Mouse (Mus musculus) intestine, postnatal 0 days (tissue): Measurements from ENCODE around the gene R3hdm1. TPM values are rescaled to one million over a fixed set of nuclear protein-coding genes. Genes with fewer than 3 reads are reported as not detected.

ENCODE experiments used
- ATAC-seq: fragments of 200-750 bp; cut with Nextera tagmentation; 2 replicates; pipeline ENCODE4 v1.8.0; 2017; ENCODE audit warnings: mild to moderate bottlenecking, moderate TSS enrichment, moderate library complexity
- H3K27ac ChIP-seq: fragments of 300-500 bp; sonication (generic); 2 replicates; pipeline ENCODE4 v1.5.1; 2014; ENCODE audit warnings: mild to moderate bottlenecking, low read depth, low read length, moderate library complexity
- H3K27me3 ChIP-seq: fragments of 300-500 bp; sonication (generic); replicated peaks from 2 replicates; pipeline ENCODE4 v1.6.1; 2014; ENCODE audit warnings: low read length, mixed read lengths; ENCODE audit not compliant: control insufficient read depth, insufficient read depth
- H3K36me3 ChIP-seq: fragments of 300-500 bp; sonication (generic); 2 replicates; pipeline ENCODE4 v1.6.1; 2014; ENCODE audit warnings: mild to moderate bottlenecking, moderate library complexity; ENCODE audit not compliant: control insufficient read depth, insufficient read depth
- H3K4me1 ChIP-seq: fragments of 300-500 bp; sonication (generic); replicated peaks from 2 replicates; pipeline ENCODE4 v1.6.1; 2014; ENCODE audit warnings: antibody characterized with exemption, low read length, mixed read lengths; ENCODE audit not compliant: control insufficient read depth, insufficient read depth
- H3K4me2 ChIP-seq: fragments of 300-500 bp; sonication (generic); replicated peaks from 2 replicates; pipeline ENCODE4 v1.6.1; 2014; ENCODE audit warnings: low read depth, mild to moderate bottlenecking, moderate library complexity
- H3K4me3 ChIP-seq: fragments of 300-500 bp; sonication (generic); 2 replicates; pipeline ENCODE4 v1.5.1; 2014; ENCODE audit warnings: low read depth, low read length
- H3K9ac ChIP-seq: fragments of 300-500 bp; sonication (generic); 2 replicates; pipeline ENCODE4 v1.6.1; 2014; ENCODE audit warnings: mild to moderate bottlenecking, low read depth, low read length
- H3K9me3 ChIP-seq: fragments of 300-500 bp; sonication (generic); 2 replicates; pipeline ENCODE4 v1.6.1; 2016; ENCODE audit warnings: mixed run types; ENCODE audit not compliant: control insufficient read depth
- CTCF ChIP-seq: sonication (generic); IDR thresholded peaks from 2 replicates; pipeline ENCODE4 v1.5.1; 2016; ENCODE audit warnings: low read depth, mild to moderate bottlenecking, control low read depth, antibody characterized with exemption, moderate library complexity
- WGBS: fragments of 180-500 bp; shearing (Covaris S2); extraction: QIAGEN DNeasy Blood & Tissue Kit; methylation state at CpG from one replicate; pipeline ENCODE4 v1.1.7; 2014; 5-methylcytosine and 5-hydroxymethylcytosine counted together
- microRNA counts: library from miRNA; unstranded; fragments of <30 nt; microRNA quantifications from one replicate; lab custom pipeline; 2016
- microRNA-seq: library from miRNA; unstranded; fragments of <30 nt; microRNA quantifications from one replicate; pipeline ENCODE4, GENCODE M21; 2016
- polyA plus RNA-seq: library from polyadenylated mRNA; unstranded; fragments of >200 nt; fragmentation: Nextera tagmentation; extraction: Ambion mirVana; gene quantifications from 2 replicates; pipeline ENCODE4 v1.2.1, GENCODE M21; 2015

Gene R3hdm1
- polyA plus RNA-seq, 1 experiment from 2014 or later, result 28.4 TPM

- Histone ChIP-seq H3K4me3 (no peak overlapping the region), H3K4me2 (no peak overlapping the region), H3K27ac (no peak overlapping the region), H3K4me1 (no peaks in the 10 kb centered on the region), H3K36me3 (peaks cover 85% of the 10 kb centered on the region), H3K27me3 (no peaks in the 10 kb centered on the region), H3K9ac (no peak overlapping the region), H3K9me3 (no peaks in the 10 kb centered on the region)
- WGBS, result 90% methylated on average over 3 of the region's 3 CpGs
- TF ChIP-seq CTCF, result no peak
- no peak for ATAC-seq
Observed at GRCm38 (mm10) chr1:128270731-128271130, 167.6 kb downstream of the R3hdm1 start.

GRCm38 (mm10) chr1:128275908-128276307 lies 172.8 kb downstream of the R3hdm1 start:
- Histone ChIP-seq H3K4me1 (no peaks in the 10 kb centered on the region), H3K27ac (no peak overlapping the region), H3K36me3 (peaks cover 84% of the 10 kb centered on the region), H3K27me3 (no peaks in the 10 kb centered on the region), H3K4me3 (no peak overlapping the region), H3K9ac (no peak overlapping the region), H3K4me2 (no peak overlapping the region), H3K9me3 (no peaks in the 10 kb centered on the region)
- ATAC-seq, result no peak
- no peak for TF ChIP-seq CTCF
- 91% methylated on average over 1 of the region's 1 CpGs for WGBS

GRCm38 (mm10) chr1:128278563-128278962 lies 175.5 kb downstream of the R3hdm1 start:
- Histone ChIP-seq H3K36me3 (peaks cover 74% of the 10 kb centered on the region), H3K4me1 (no peaks in the 10 kb centered on the region), H3K27ac (no peak overlapping the region), H3K27me3 (no peaks in the 10 kb centered on the region), H3K9me3 (no peaks in the 10 kb centered on the region), H3K4me3 (no peak overlapping the region), H3K9ac (no peak overlapping the region), H3K4me2 (no peak overlapping the region)
- 77% methylated on average over 3 of the region's 3 CpGs for WGBS
- TF ChIP-seq CTCF, result no peak
- ATAC-seq, result peak; percentile 37; the same call in 1 of the 2 replicates

GRCm38 (mm10) chr1:128281753-128282152 lies 178.7 kb downstream of the R3hdm1 start:
- Histone ChIP-seq H3K4me3 (no peak overlapping the region), H3K9me3 (no peaks in the 10 kb centered on the region), H3K27me3 (no peaks in the 10 kb centered on the region), H3K27ac (no peak overlapping the region), H3K9ac (no peak overlapping the region), H3K4me1 (no peaks in the 10 kb centered on the region), H3K4me2 (no peak overlapping the region), H3K36me3 (peaks cover 57% of the 10 kb centered on the region)
- no peak for ATAC-seq
- TF ChIP-seq CTCF, result peak; percentile 34
- WGBS, result 96% methylated on average over 3 of the region's 3 CpGs

- no peak for ATAC-seq
- H3K27ac ChIP-seq, result no peak overlapping the region
- no peak; the same call in 1 of the 2 replicates for TF ChIP-seq CTCF
- WGBS, result over 99% methylated on average over 3 of the region's 3 CpGs
- no peak overlapping the region for H3K4me3 ChIP-seq
- no peak overlapping the region for H3K9ac ChIP-seq
- peaks cover 53% of the 10 kb centered on the region for H3K36me3 ChIP-seq
- no peaks in the 10 kb centered on the region for H3K4me1 ChIP-seq
- no peak overlapping the region for H3K4me2 ChIP-seq
- H3K27me3 ChIP-seq, result no peaks in the 10 kb centered on the region
- no peaks in the 10 kb centered on the region for H3K9me3 ChIP-seq
Observed at GRCm38 (mm10) chr1:128282924-128283323, 179.8 kb downstream of the R3hdm1 start.

- 75% methylated on average over 8 of the region's 8 CpGs for WGBS
- no peak for TF ChIP-seq CTCF
Observed at GRCm38 (mm10) chr1:128284157-128284690, 181.1 kb downstream of the R3hdm1 start.

GRCm38 (mm10) chr1:128285136-128285535 lies 182.0 kb downstream of the R3hdm1 start:
- WGBS, result 87% methylated on average over 9 of the region's 9 CpGs
- TF ChIP-seq CTCF, result no peak
- Histone ChIP-seq H3K36me3 (peaks cover 49% of the 10 kb centered on the region), H3K4me3 (no peak overlapping the region), H3K9me3 (no peaks in the 10 kb centered on the region), H3K27me3 (no peaks in the 10 kb centered on the region), H3K9ac (no peak overlapping the region), H3K4me2 (no peak overlapping the region), H3K4me1 (no peaks in the 10 kb centered on the region), H3K27ac (no peak overlapping the region)
- ATAC-seq, result no peak

More at GRCm38 (mm10) chr1:128284157-128284690, 181.1 kb downstream of the R3hdm1 start:
- Histone ChIP-seq H3K4me3 (no peak overlapping the region), H3K4me1 (no peaks in the 10 kb centered on the region), H3K27me3 (no peaks in the 10 kb centered on the region), H3K36me3 (peaks cover 51% of the 10 kb centered on the region), H3K4me2 (no peak overlapping the region), H3K9ac (no peak overlapping the region), H3K9me3 (no peaks in the 10 kb centered on the region), H3K27ac (no peak overlapping the region)
- no peak for ATAC-seq

MicroRNA genes within 50 kb of the gene (microRNA counts, 519-probe panel; counts per million panel counts)
- microRNA mmu-miR-128 (lab: Ali Mortazavi, UCI), result 3,391 counts per million, percentile 40 among the panel's probes with 10 or more counts

Small RNA genes lying within 50 kb of the gene (microRNA-seq; reads per million reads assigned to microRNA genes)
- 64.1 reads per million, percentile 42 among the genes with 10 or more reads in this experiment for gene Mir128-1

Other genes starting within 250 kb of the R3hdm1 start
- gene Map3k19, start 248.3 kb upstream of the R3hdm1 start, polyA plus RNA-seq, result not detected in 2 replicates
- gene Rab3gap1, start 234.5 kb upstream of the R3hdm1 start, polyA plus RNA-seq, result 12.5 and 13.0 TPM in 2 replicates
- gene Zranb3, start 254 bp upstream of the R3hdm1 start, polyA plus RNA-seq, result 1.4 and 2.2 TPM in 2 replicates
- gene Ubxn4, start 140.7 kb downstream of the R3hdm1 start, polyA plus RNA-seq, result 73.9 and 74.6 TPM in 2 replicates
- gene Lct, start 225.0 kb downstream of the R3hdm1 start, polyA plus RNA-seq, result 119 and 136 TPM in 2 replicates